Mouse (Mus musculus) embryonic facial prominence, embryonic 12.5 days (tissue): ENCODE measurements at regions not wholly inside any gene's neighbourhood (a gene's known extent, or its start where the extent isn't known, plus 50 kb on each side); places are given as distances from the start of the nearest gene placed in this dataset.
"Not testable (repeated sequence)": the region's sequence is repeated elsewhere in the genome, so short reads cannot be mapped to it uniquely, and the experiment has no call there.

Source experiments
- ATAC-seq: fragments of 200-750 bp; cut with Nextera tagmentation; 2 replicates; pipeline ENCODE4 v1.8.0; 2017; ENCODE audit not compliant: insufficient number of reproducible peaks, insufficient read depth, low FRiP score, low TSS enrichment
- H3K27ac ChIP-seq: fragments of 300-500 bp; sonication (generic); 2 replicates; pipeline ENCODE4 v1.5.1; 2016; ENCODE audit warnings: mild to moderate bottlenecking
- H3K27me3 ChIP-seq: fragments of 300-500 bp; sonication (generic); 2 replicates; pipeline ENCODE4 v1.6.1; 2016; ENCODE audit warnings: mild to moderate bottlenecking, moderate library complexity
- H3K36me3 ChIP-seq: fragments of 300-500 bp; sonication (generic); 2 replicates; pipeline ENCODE4 v1.6.1; 2016; ENCODE audit warnings: mild to moderate bottlenecking
- H3K4me1 ChIP-seq: fragments of 300-500 bp; sonication (generic); 2 replicates; pipeline ENCODE4 v1.6.1; 2016
- H3K4me2 ChIP-seq: fragments of 300-500 bp; sonication (generic); replicated peaks from 2 replicates; pipeline ENCODE4 v1.6.1; 2016; ENCODE audit warnings: mild to moderate bottlenecking, moderate library complexity
- H3K4me3 ChIP-seq: fragments of 300-500 bp; sonication (generic); 2 replicates; pipeline ENCODE4 v1.5.1; 2016; ENCODE audit warnings: mild to moderate bottlenecking
- H3K9ac ChIP-seq: fragments of 300-500 bp; sonication (generic); 2 replicates; pipeline ENCODE4 v1.6.1; 2016; ENCODE audit warnings: mild to moderate bottlenecking, moderate library complexity
- H3K9me3 ChIP-seq: fragments of 300-500 bp; sonication (generic); 2 replicates; pipeline ENCODE4 v1.6.1; 2016; ENCODE audit warnings: mild to moderate bottlenecking, moderate library complexity
- WGBS: fragments of 180-500 bp; shearing (Covaris S2); methylation state at CpG from one replicate; pipeline ENCODE4 v1.1.7; 2016; 5-methylcytosine and 5-hydroxymethylcytosine counted together

GRCm38 (mm10) chr6:53207781-53208180 is 79.3 kb upstream of the Creb5 start:
- H3K9ac ChIP-seq = no peak overlapping the region
- H3K27me3 ChIP-seq = no peaks in the 10 kb centered on the region
- WGBS = 63% methylated on average over 5 of the region's 5 CpGs
- peaks cover 9% of the 10 kb centered on the region for H3K4me1 ChIP-seq
- H3K4me2 ChIP-seq = no peak overlapping the region
- H3K27ac ChIP-seq = no peak overlapping the region
- no peak for ATAC-seq
- no peak overlapping the region for H3K4me3 ChIP-seq
- no peaks in the 10 kb centered on the region for H3K9me3 ChIP-seq
- H3K36me3 ChIP-seq = no peaks in the 10 kb centered on the region

GRCm38 (mm10) chr6:53207361-53207760 is 79.7 kb upstream of the Creb5 start:
- Histone ChIP-seq H3K4me2 (no peak overlapping the region), H3K9me3 (no peaks in the 10 kb centered on the region), H3K27ac (no peak overlapping the region), H3K4me3 (no peak overlapping the region), H3K4me1 (peaks cover 13% of the 10 kb centered on the region), H3K27me3 (no peaks in the 10 kb centered on the region), H3K36me3 (no peaks in the 10 kb centered on the region), H3K9ac (no peak overlapping the region)
- WGBS = 58% methylated on average over 2 of the region's 2 CpGs
- no peak for ATAC-seq

- 0 out of 2 replicates have a peak, but pooled peaks have one; percentile 41 for ATAC-seq
- Histone ChIP-seq H3K4me1 (peaks cover 24% of the 10 kb centered on the region), H3K4me2 (no peak overlapping the region), H3K36me3 (no peaks in the 10 kb centered on the region), H3K27me3 (no peaks in the 10 kb centered on the region), H3K4me3 (no peak overlapping the region), H3K27ac (peak overlapping the region; percentile 81), H3K9me3 (no peaks in the 10 kb centered on the region), H3K9ac (no peak overlapping the region)
- WGBS = 6% methylated on average over 10 of the region's 10 CpGs
These were observed 85.7 kb upstream of the Creb5 start for GRCm38 (mm10) chr6:53201281-53201956.

- ATAC-seq = no peak
- no peak overlapping the region for H3K4me2 ChIP-seq
- H3K9me3 ChIP-seq = no peaks in the 10 kb centered on the region
- peaks cover 24% of the 10 kb centered on the region for H3K4me1 ChIP-seq
- WGBS = 86% methylated on average over 2 of the region's 2 CpGs
- H3K27me3 ChIP-seq = no peaks in the 10 kb centered on the region
- no peak overlapping the region for H3K27ac ChIP-seq
- no peaks in the 10 kb centered on the region for H3K36me3 ChIP-seq
- H3K9ac ChIP-seq = no peak overlapping the region
- no peak overlapping the region for H3K4me3 ChIP-seq
These were observed 87.6 kb upstream of the Creb5 start for GRCm38 (mm10) chr6:53199474-53199873.

- H3K36me3 ChIP-seq, H3K27me3 ChIP-seq, H3K9ac ChIP-seq, ATAC-seq, H3K4me1 ChIP-seq, H3K27ac ChIP-seq, H3K9me3 ChIP-seq, H3K4me2 ChIP-seq, H3K4me3 ChIP-seq: not testable (repeated sequence)
- WGBS = 93% methylated on average over 17 of the region's 17 CpGs
These were observed 104.9 kb upstream of the Creb5 start for GRCm38 (mm10) chr6:53182131-53182530.

GRCm38 (mm10) chr6:53164423-53164841 is 96.0 kb upstream of the Jazf1 start:
- H3K4me3 ChIP-seq = no peak overlapping the region
- no peak overlapping the region for H3K27ac ChIP-seq
- peaks cover 6% of the 10 kb centered on the region; the same call in 1 of the 2 replicates for H3K4me1 ChIP-seq
- WGBS = 4% methylated on average over 10 of the region's 10 CpGs
- H3K9me3 ChIP-seq = no peaks in the 10 kb centered on the region
- H3K36me3 ChIP-seq = no peaks in the 10 kb centered on the region
- no peak overlapping the region for H3K9ac ChIP-seq
- peak overlapping the region; percentile 37 for H3K4me2 ChIP-seq
- no peaks in the 10 kb centered on the region for H3K27me3 ChIP-seq
- ATAC-seq = no peak

- Histone ChIP-seq H3K36me3 (no peaks in the 10 kb centered on the region), H3K4me2 (no peak overlapping the region), H3K4me1 (peaks cover 6% of the 10 kb centered on the region; the same call in 1 of the 2 replicates), H3K4me3 (no peak overlapping the region), H3K27ac (no peak overlapping the region), H3K9me3 (no peaks in the 10 kb centered on the region), H3K27me3 (no peaks in the 10 kb centered on the region), H3K9ac (no peak overlapping the region)
- no peak for ATAC-seq
- 93% methylated on average over 7 of the region's 7 CpGs for WGBS
These were observed 94.7 kb upstream of the Jazf1 start for GRCm38 (mm10) chr6:53163091-53163490.

- no peaks in the 10 kb centered on the region for H3K9me3 ChIP-seq
- WGBS = 85% methylated on average over 2 of the region's 2 CpGs
- H3K4me2 ChIP-seq = no peak overlapping the region
- peaks cover 15% of the 10 kb centered on the region; the same call in 1 of the 2 replicates for H3K4me1 ChIP-seq
- H3K27me3 ChIP-seq = no peaks in the 10 kb centered on the region
- H3K27ac ChIP-seq = no peak overlapping the region
- H3K36me3 ChIP-seq = no peaks in the 10 kb centered on the region
- H3K4me3 ChIP-seq = no peak overlapping the region
- H3K9ac ChIP-seq = no peak overlapping the region
- ATAC-seq = no peak
These were observed 93.2 kb upstream of the Jazf1 start for GRCm38 (mm10) chr6:53161627-53162026.

GRCm38 (mm10) chr6:53154621-53155020 is 86.2 kb upstream of the Jazf1 start:
- H3K9me3 ChIP-seq = no peaks in the 10 kb centered on the region
- peaks cover 9% of the 10 kb centered on the region; the same call in 1 of the 2 replicates for H3K4me1 ChIP-seq
- H3K36me3 ChIP-seq = no peaks in the 10 kb centered on the region
- no peak overlapping the region for H3K27ac ChIP-seq
- no peak for ATAC-seq
- 42% methylated on average over 4 of the region's 4 CpGs for WGBS
- no peaks in the 10 kb centered on the region for H3K27me3 ChIP-seq
- H3K4me2 ChIP-seq = no peak overlapping the region
- H3K4me3 ChIP-seq = no peak overlapping the region
- no peak overlapping the region for H3K9ac ChIP-seq

- 47% methylated on average over 5 of the region's 5 CpGs for WGBS
- H3K4me1 ChIP-seq = peaks cover 11% of the 10 kb centered on the region
- ATAC-seq = no peak
- no peak overlapping the region for H3K27ac ChIP-seq
- H3K9me3 ChIP-seq = no peaks in the 10 kb centered on the region
- no peak overlapping the region for H3K4me2 ChIP-seq
- H3K27me3 ChIP-seq = no peaks in the 10 kb centered on the region
- no peak overlapping the region for H3K4me3 ChIP-seq
- no peak overlapping the region for H3K9ac ChIP-seq
- no peaks in the 10 kb centered on the region for H3K36me3 ChIP-seq
These were observed 79.0 kb upstream of the Jazf1 start for GRCm38 (mm10) chr6:53147478-53147877.

- WGBS = 17% methylated on average over 4 of the region's 4 CpGs
- Histone ChIP-seq H3K9me3 (no peaks in the 10 kb centered on the region), H3K4me1 (peaks cover 11% of the 10 kb centered on the region), H3K9ac (no peak overlapping the region), H3K27ac (no peak overlapping the region; the same call in 1 of the 2 replicates), H3K27me3 (no peaks in the 10 kb centered on the region), H3K4me3 (no peak overlapping the region), H3K4me2 (no peak overlapping the region), H3K36me3 (no peaks in the 10 kb centered on the region)
- no peak for ATAC-seq
These were observed 75.6 kb upstream of the Jazf1 start for GRCm38 (mm10) chr6:53143846-53144584.

- 47% methylated on average over 2 of the region's 2 CpGs for WGBS
These were observed 66.0 kb upstream of the Jazf1 start for GRCm38 (mm10) chr6:53134410-53134809.

More at GRCm38 (mm10) chr6:53134410-53134809, 66.0 kb upstream of the Jazf1 start:
- ATAC-seq = no peak
- Histone ChIP-seq H3K4me1 (0 out of 2 replicates have a peak, but pooled peaks cover 4% of the 10 kb centered on the region), H3K9me3 (no peaks in the 10 kb centered on the region), H3K4me3 (no peak overlapping the region), H3K4me2 (no peak overlapping the region), H3K9ac (no peak overlapping the region), H3K27me3 (no peaks in the 10 kb centered on the region), H3K27ac (no peak overlapping the region), H3K36me3 (no peaks in the 10 kb centered on the region)
